Comparison of ENCODE assay signal across 10 mouse cellular contexts in genomic region chr2:114173248-114173647, GRCm38 (mm10).
"Had no signal": no experiment of that assay in that cellular context is flagged by ENCODE, and none has a peak within 500 bp of the region (broad histone marks: within the 10 kb centered on the region; RNA-seq: fewer than 3 reads in every experiment).

No protein-coding gene starts in this region.

- H3K27me3 ChIP-seq: neural tube, embryonic 12.5 days had no signal

- H3K4me3 ChIP-seq: neural tube, embryonic 12.5 days had no signal

- H3K9me3 ChIP-seq: midbrain, embryonic 10.5 days; neural tube, embryonic 12.5 days had no signal

- H3K27ac ChIP-seq: midbrain, embryonic 10.5 days; neural tube, embryonic 12.5 days; stomach, postnatal 0 days had no signal

- ATAC-seq: lung, postnatal 0 days had no signal

- DNase-seq: kidney, adult 18-20 months; kidney, postnatal 10 days; lung, postnatal 36 days; midbrain, embryonic 14.5 days; thymus, adult 18-20 months; thymus, postnatal 14 days had no signal

- H3K9ac ChIP-seq: neural tube, embryonic 12.5 days had no signal
